Mouse (Mus musculus) neural tube, embryonic 11.5 days (tissue): ENCODE data around the gene Gpsm2. TPM values are rescaled to one million over a fixed set of nuclear protein-coding genes. Genes with fewer than 3 reads are reported as not detected.

Experiments
- ATAC-seq: fragments of 200-750 bp; cut with Nextera tagmentation; 2 replicates; pipeline ENCODE4 v1.8.0; 2017; ENCODE audit warnings: moderate number of reproducible peaks, mild to moderate bottlenecking, moderate TSS enrichment, moderate library complexity; ENCODE audit not compliant: insufficient read depth, low FRiP score, low TSS enrichment
- DNase-seq: peaks from one replicate; pipeline ENCODE4 v3.0.0-alpha.2; 2015; ENCODE audit warnings: low spot score
- H3K27ac ChIP-seq: fragments of 300-500 bp; sonication (generic); 2 replicates; pipeline ENCODE4 v1.5.1; 2014; ENCODE audit warnings: low read depth, mild to moderate bottlenecking, low read length
- H3K27me3 ChIP-seq: fragments of 300-500 bp; sonication (generic); 2 replicates; pipeline ENCODE4 v1.6.1; 2014; ENCODE audit warnings: mild to moderate bottlenecking, low read length, mixed read lengths; ENCODE audit not compliant: control insufficient read depth, insufficient read depth
- H3K36me3 ChIP-seq: fragments of 300-500 bp; sonication (generic); 2 replicates; pipeline ENCODE4 v1.6.1; 2014; ENCODE audit warnings: mild to moderate bottlenecking, low read length, moderate library complexity, mixed read lengths; ENCODE audit not compliant: control insufficient read depth, insufficient read depth
- H3K4me1 ChIP-seq: fragments of 300-500 bp; sonication (generic); 2 replicates; pipeline ENCODE4 v1.6.1; 2014; ENCODE audit warnings: low read length, mixed read lengths; ENCODE audit not compliant: control insufficient read depth, insufficient read depth
- H3K4me2 ChIP-seq: fragments of 300-500 bp; sonication (generic); 2 replicates; pipeline ENCODE4 v1.6.1; 2014; ENCODE audit warnings: low read depth, mild to moderate bottlenecking, moderate library complexity
- H3K4me3 ChIP-seq: fragments of 300-500 bp; sonication (generic); 2 replicates; pipeline ENCODE4 v1.5.1; 2014; ENCODE audit warnings: low read depth, low read length
- H3K9ac ChIP-seq: fragments of 300-500 bp; sonication (generic); 2 replicates; pipeline ENCODE4 v1.6.1; 2014; ENCODE audit warnings: mild to moderate bottlenecking, low read length
- H3K9me3 ChIP-seq: fragments of 300-500 bp; sonication (generic); 2 replicates; pipeline ENCODE4 v1.6.1; 2016; ENCODE audit warnings: low read length; ENCODE audit not compliant: control insufficient read depth
- WGBS: fragments of 180-500 bp; shearing (Covaris S2); extraction: QIAGEN DNeasy Blood & Tissue Kit; methylation state at CpG from one replicate; pipeline ENCODE4 v1.1.7; 2014; 5-methylcytosine and 5-hydroxymethylcytosine counted together
- polyA plus RNA-seq: library from polyadenylated mRNA; unstranded; fragments of >200 nt; fragmentation: Nextera tagmentation; extraction: Ambion mirVana; gene quantifications from 2 replicates; pipeline ENCODE4 v1.2.1, GENCODE M21; 2014

Gpsm2 gene
- polyA plus RNA-seq, 1 experiment from 2014 or later: 109 TPM

GRCm38 (mm10) chr3:108762597-108763111 lies 40.5 kb upstream of the Gpsm2 start:
- Histone ChIP-seq H3K27ac (no peak overlapping the region), H3K36me3 (no peaks in the 10 kb centered on the region), H3K4me2 (no peak overlapping the region), H3K27me3 (no peaks in the 10 kb centered on the region), H3K9me3 (no peaks in the 10 kb centered on the region), H3K9ac (no peak overlapping the region), H3K4me3 (no peak overlapping the region), H3K4me1 (no peaks in the 10 kb centered on the region)
- no peak for ATAC-seq
- DNase-seq: no peak
- WGBS: 91% methylated on average over 7 of the region's 7 CpGs

GRCm38 (mm10) chr3:108759566-108760420 lies 37.7 kb upstream of the Gpsm2 start:
- no peak for DNase-seq
- WGBS: 86% methylated on average over 11 of the region's 11 CpGs

GRCm38 (mm10) chr3:108757570-108757969 lies 35.5 kb upstream of the Gpsm2 start:
- WGBS: 87% methylated on average over 9 of the region's 9 CpGs

More at GRCm38 (mm10) chr3:108759566-108760420, 37.7 kb upstream of the Gpsm2 start:
- H3K27ac ChIP-seq: no peak overlapping the region
- ATAC-seq: no peak
- H3K36me3 ChIP-seq: no peaks in the 10 kb centered on the region
- H3K9me3 ChIP-seq: no peaks in the 10 kb centered on the region
- no peak overlapping the region for H3K4me2 ChIP-seq
- no peak overlapping the region for H3K9ac ChIP-seq
- H3K27me3 ChIP-seq: no peaks in the 10 kb centered on the region
- H3K4me1 ChIP-seq: no peaks in the 10 kb centered on the region
- no peak overlapping the region for H3K4me3 ChIP-seq

GRCm38 (mm10) chr3:108756131-108756530 lies 34.0 kb upstream of the Gpsm2 start:
- Histone ChIP-seq H3K27ac (no peak overlapping the region), H3K4me2 (no peak overlapping the region), H3K9me3 (no peaks in the 10 kb centered on the region), H3K4me1 (no peaks in the 10 kb centered on the region), H3K36me3 (no peaks in the 10 kb centered on the region), H3K4me3 (no peak overlapping the region), H3K27me3 (no peaks in the 10 kb centered on the region), H3K9ac (no peak overlapping the region)
- 79% methylated on average over 1 of the region's 1 CpGs for WGBS
- no peak for ATAC-seq
- no peak for DNase-seq

More at GRCm38 (mm10) chr3:108757570-108757969, 35.5 kb upstream of the Gpsm2 start:
- H3K9me3 ChIP-seq: no peaks in the 10 kb centered on the region
- no peak overlapping the region for H3K27ac ChIP-seq
- H3K4me3 ChIP-seq: no peak overlapping the region
- H3K9ac ChIP-seq: no peak overlapping the region
- DNase-seq (no peak), ATAC-seq (no peak)
- no peaks in the 10 kb centered on the region for H3K36me3 ChIP-seq
- no peak overlapping the region for H3K4me2 ChIP-seq
- no peaks in the 10 kb centered on the region for H3K27me3 ChIP-seq
- no peaks in the 10 kb centered on the region for H3K4me1 ChIP-seq

GRCm38 (mm10) chr3:108755542-108755941 lies 33.4 kb upstream of the Gpsm2 start:
- no peaks in the 10 kb centered on the region for H3K27me3 ChIP-seq
- H3K4me1 ChIP-seq: no peaks in the 10 kb centered on the region
- ATAC-seq (no peak), DNase-seq (no peak)
- WGBS: 76% methylated on average over 2 of the region's 2 CpGs
- H3K27ac ChIP-seq: no peak overlapping the region
- H3K36me3 ChIP-seq: no peaks in the 10 kb centered on the region
- no peaks in the 10 kb centered on the region for H3K9me3 ChIP-seq
- no peak overlapping the region for H3K4me2 ChIP-seq
- H3K9ac ChIP-seq: no peak overlapping the region
- no peak overlapping the region for H3K4me3 ChIP-seq

- no peaks in the 10 kb centered on the region for H3K36me3 ChIP-seq
- no peak overlapping the region for H3K9ac ChIP-seq
- no peaks in the 10 kb centered on the region for H3K27me3 ChIP-seq
- no peak overlapping the region for H3K4me3 ChIP-seq
- no peak for DNase-seq
- 84% methylated on average over 1 of the region's 1 CpGs for WGBS
- no peak overlapping the region for H3K4me2 ChIP-seq
- no peaks in the 10 kb centered on the region for H3K9me3 ChIP-seq
- no peak for ATAC-seq
- no peaks in the 10 kb centered on the region for H3K4me1 ChIP-seq
- H3K27ac ChIP-seq: no peak overlapping the region
These were observed 32.4 kb upstream of the Gpsm2 start for GRCm38 (mm10) chr3:108754541-108754940.

GRCm38 (mm10) chr3:108751691-108752090 lies 29.6 kb upstream of the Gpsm2 start:
- Histone ChIP-seq H3K27me3 (no peaks in the 10 kb centered on the region), H3K9ac (no peak overlapping the region), H3K9me3 (no peaks in the 10 kb centered on the region), H3K4me3 (no peak overlapping the region), H3K4me1 (no peaks in the 10 kb centered on the region), H3K36me3 (no peaks in the 10 kb centered on the region), H3K27ac (no peak overlapping the region), H3K4me2 (no peak overlapping the region)
- 89% methylated on average over 6 of the region's 6 CpGs for WGBS
- no peak for ATAC-seq
- DNase-seq: no peak

- 75% methylated on average over 6 of the region's 6 CpGs for WGBS
- no peak for ATAC-seq
- Histone ChIP-seq H3K4me1 (no peaks in the 10 kb centered on the region), H3K36me3 (no peaks in the 10 kb centered on the region), H3K27ac (no peak overlapping the region), H3K27me3 (no peaks in the 10 kb centered on the region), H3K4me3 (no peak overlapping the region), H3K9me3 (no peaks in the 10 kb centered on the region), H3K4me2 (no peak overlapping the region), H3K9ac (no peak overlapping the region)
- no peak for DNase-seq
These were observed 29.0 kb upstream of the Gpsm2 start for GRCm38 (mm10) chr3:108751061-108751460.

GRCm38 (mm10) chr3:108744060-108744459 lies 22.0 kb upstream of the Gpsm2 start:
- no peak overlapping the region for H3K4me2 ChIP-seq
- 86% methylated on average over 4 of the region's 4 CpGs for WGBS
- H3K4me3 ChIP-seq: no peak overlapping the region

More at GRCm38 (mm10) chr3:108744060-108744459, 22.0 kb upstream of the Gpsm2 start:
- ATAC-seq (no peak), DNase-seq (no peak)
- Histone ChIP-seq H3K9ac (no peak overlapping the region), H3K4me1 (no peaks in the 10 kb centered on the region), H3K36me3 (no peaks in the 10 kb centered on the region), H3K27me3 (no peaks in the 10 kb centered on the region), H3K27ac (no peak overlapping the region), H3K9me3 (no peaks in the 10 kb centered on the region)
